Mouse (Mus musculus) embryonic facial prominence, embryonic 14.5 days (tissue): ENCODE measurements around the gene Kctd11. TPM values are rescaled to one million over a fixed set of nuclear protein-coding genes. Genes with fewer than 3 reads are reported as not detected.

Experiments used
- microRNA-seq: library from miRNA; unstranded; fragments of <30 nt; microRNA quantifications from one replicate; pipeline ENCODE4, GENCODE M21; 2016; ENCODE audit warnings: borderline number of aligned reads
- polyA plus RNA-seq: library from polyadenylated mRNA; unstranded; fragments of >200 nt; fragmentation: Nextera tagmentation; extraction: Ambion mirVana; gene quantifications from 2 replicates; pipeline ENCODE4 v1.2.1, GENCODE M21; 2014

Kctd11 gene
- polyA plus RNA-seq, 1 experiment from 2014 or later = 7.2 TPM

Small RNA genes within 50 kb of the gene (microRNA-seq; reads per million reads assigned to microRNA genes)
- gene Mir6924 = not detected

Other genes starting within 250 kb of the Kctd11 start
- 25.4 and 26.3 TPM in 2 replicates for gene Fxr2, start 248.4 kb downstream of the Kctd11 start, polyA plus RNA-seq
- gene Sox15, start 226.1 kb downstream of the Kctd11 start, polyA plus RNA-seq = 1.7 and 2.9 TPM in 2 replicates
- gene Mpdu1, start 218.8 kb downstream of the Kctd11 start, polyA plus RNA-seq = 29.1 and 33.6 TPM in 2 replicates
- gene Cd68, start 215.3 kb downstream of the Kctd11 start, polyA plus RNA-seq = 22.0 and 25.5 TPM in 2 replicates
- gene Eif4a1, start 209.0 kb downstream of the Kctd11 start, polyA plus RNA-seq = 525 and 575 TPM in 2 replicates
- 73.6 and 88.4 TPM in 2 replicates for gene Senp3, start 199.3 kb downstream of the Kctd11 start, polyA plus RNA-seq
- 0.37 and 0.49 TPM in 2 replicates for gene Tnfsf13, start 195.6 kb downstream of the Kctd11 start, polyA plus RNA-seq
- 13.0 and 16.6 TPM in 2 replicates for gene Tnfsf12, start 185.6 kb downstream of the Kctd11 start, polyA plus RNA-seq
- 6.0 and 6.6 TPM in 2 replicates for gene Tnfsfm13, start 185.3 kb downstream of the Kctd11 start, polyA plus RNA-seq
- 39.3 and 39.7 TPM in 2 replicates for gene Polr2a, start 122.8 kb downstream of the Kctd11 start, polyA plus RNA-seq
- 0.12 TPM in 1 of 2 replicates, not detected in the other for gene Slc35g3, start 119.4 kb downstream of the Kctd11 start, polyA plus RNA-seq
- 3.5 and 3.9 TPM in 2 replicates for gene Zbtb4, start 115.5 kb downstream of the Kctd11 start, polyA plus RNA-seq
- gene Chrnb1, start 85.5 kb downstream of the Kctd11 start, polyA plus RNA-seq = 28.4 and 29.4 TPM in 2 replicates
- gene Fgf11, start 79.5 kb downstream of the Kctd11 start, polyA plus RNA-seq = 2.3 and 3.3 TPM in 2 replicates
- 4.1 and 4.3 TPM in 2 replicates for gene Tmem102, start 75.8 kb downstream of the Kctd11 start, polyA plus RNA-seq
- gene Gm39566, start 66.1 kb downstream of the Kctd11 start, polyA plus RNA-seq = not detected in 2 replicates
- not detected in 2 replicates for gene Spem2, start 62.9 kb downstream of the Kctd11 start, polyA plus RNA-seq
- gene Spem1, start 59.2 kb downstream of the Kctd11 start, polyA plus RNA-seq = 0.26 TPM in 1 of 2 replicates, not detected in the other
- 8.3 and 10.6 TPM in 2 replicates for gene Nlgn2, start 43.6 kb downstream of the Kctd11 start, polyA plus RNA-seq
- gene Tmem256, start 42.9 kb downstream of the Kctd11 start, polyA plus RNA-seq = 379 and 388 TPM in 2 replicates
- gene Plscr3, start 35.0 kb downstream of the Kctd11 start, polyA plus RNA-seq = 102 and 121 TPM in 2 replicates
- 3.2 and 3.7 TPM in 2 replicates for gene Tnk1, start 22.7 kb downstream of the Kctd11 start, polyA plus RNA-seq
- gene Tmem95, start 3.4 kb downstream of the Kctd11 start, polyA plus RNA-seq = not detected in 2 replicates
- 1.5 and 2.1 TPM in 2 replicates for gene Acap1, start 14.1 kb upstream of the Kctd11 start, polyA plus RNA-seq
- 5.7 and 8.3 TPM in 2 replicates for gene 2810408A11Rik, start 19.6 kb upstream of the Kctd11 start, polyA plus RNA-seq
- 10.1 and 10.3 TPM in 2 replicates for gene Neurl4, start 19.7 kb upstream of the Kctd11 start, polyA plus RNA-seq
- 55.0 and 57.2 TPM in 2 replicates for gene Gps2, start 32.5 kb upstream of the Kctd11 start, polyA plus RNA-seq
- 1,503 and 1,606 TPM in 2 replicates for gene Eif5a, start 40.6 kb upstream of the Kctd11 start, polyA plus RNA-seq
- 2.9 and 4.2 TPM in 2 replicates for gene Ybx2, start 54.4 kb upstream of the Kctd11 start, polyA plus RNA-seq
- gene Slc2a4, start 66.8 kb upstream of the Kctd11 start, polyA plus RNA-seq = 16.9 and 20.8 TPM in 2 replicates
- 22.3 and 23.7 TPM in 2 replicates for gene Cldn7, start 83.4 kb upstream of the Kctd11 start, polyA plus RNA-seq
- gene Ctdnep1, start 99.8 kb upstream of the Kctd11 start, polyA plus RNA-seq = 37.4 and 39.2 TPM in 2 replicates
- 109 and 116 TPM in 2 replicates for gene Elp5, start 101.1 kb upstream of the Kctd11 start, polyA plus RNA-seq
- 577 and 590 TPM in 2 replicates for gene Gabarap, start 109.7 kb upstream of the Kctd11 start, polyA plus RNA-seq
- gene Phf23, start 114.4 kb upstream of the Kctd11 start, polyA plus RNA-seq = 47.0 and 49.3 TPM in 2 replicates
- 30.8 and 36.2 TPM in 2 replicates for gene Dvl2, start 119.2 kb upstream of the Kctd11 start, polyA plus RNA-seq
- gene Acadvl, start 134.0 kb upstream of the Kctd11 start, polyA plus RNA-seq = 90.0 and 95.5 TPM in 2 replicates
- gene Dlg4, start 135.5 kb upstream of the Kctd11 start, polyA plus RNA-seq = 7.3 and 8.4 TPM in 2 replicates
- gene Asgr1, start 172.7 kb upstream of the Kctd11 start, polyA plus RNA-seq = 2.0 and 2.2 TPM in 2 replicates
- gene Asgr2, start 211.2 kb upstream of the Kctd11 start, polyA plus RNA-seq = 0.32 TPM in 1 of 2 replicates, not detected in the other
- gene Mgl2, start 248.9 kb upstream of the Kctd11 start, polyA plus RNA-seq = 0.79 and 2.1 TPM in 2 replicates